Mouse (Mus musculus) small intestine, adult 10 weeks (tissue): ENCODE data around the gene Gm29797. TPM values are rescaled to one million over a fixed set of nuclear protein-coding genes. Genes with fewer than 3 reads are reported as not detected.

ENCODE experiments used
- polyA plus RNA-seq: library from polyadenylated mRNA; stranded (reverse); fragments of 350-450 nt; fragmentation: Illumina TruSeq; extraction: RNeasy Lipid Tissue Mini Kit (QIAGEN cat#74804); gene quantifications from one replicate; pipeline ENCODE4 v1.2.3, GENCODE M21; 2014; ENCODE audit warnings: low replicate concordance

Gene Gm29797
- polyA plus RNA-seq, result not detected

GRCm38 (mm10) chr2:181656734-181657133 is at the start of gene Gm29797:
Gm29797 (plus strand) TSS chr2:181657034.

GRCm38 (mm10) chr2:181671326-181671725 is 14.5 kb downstream of the Gm29797 start, which contains the start of gene Sox18:
Sox18 (minus strand) TSS chr2:181671640.

GRCm38 (mm10) chr2:181679951-181680715 is 23.3 kb downstream of the Gm29797 start, which contains the start of gene Tcea2:
Tcea2 (plus strand) TSS chr2:181680310.

GRCm38 (mm10) chr2:181693339-181694280 is 36.8 kb downstream of the Gm29797 start, which contains the start of gene Rgs19:
Rgs19 (minus strand) TSS chr2:181693977.

GRCm38 (mm10) chr2:181698241-181698640 is 41.4 kb downstream of the Gm29797 start, which contains the start of gene Lkaaear1:
Lkaaear1 (minus strand) TSS chr2:181698442.

Other genes with a start within 250 kb of the Gm29797 start
- gene Zbtb46, start 197.6 kb upstream of the Gm29797 start, polyA plus RNA-seq, result 1.3 TPM
- not detected for gene Abhd16b, start 163.8 kb upstream of the Gm29797 start, polyA plus RNA-seq
- gene Tpd52l2, start 159.9 kb upstream of the Gm29797 start, polyA plus RNA-seq, result 26.2 TPM
- gene Dnajc5, start 136.5 kb upstream of the Gm29797 start, polyA plus RNA-seq, result 32.9 TPM
- gene Uckl1, start 72.1 kb upstream of the Gm29797 start, polyA plus RNA-seq, result 15.6 TPM
- 14.7 TPM for gene Prpf6, start 65.2 kb upstream of the Gm29797 start, polyA plus RNA-seq
- gene Zfp512b, start 64.2 kb upstream of the Gm29797 start, polyA plus RNA-seq, result 0.93 TPM
- gene Samd10, start 57.8 kb upstream of the Gm29797 start, polyA plus RNA-seq, result 4.9 TPM
- gene Sox18, start 14.6 kb downstream of the Gm29797 start, polyA plus RNA-seq, result not detected
- 0.19 TPM for gene Tcea2, start 23.3 kb downstream of the Gm29797 start, polyA plus RNA-seq
- gene Rgs19, start 36.9 kb downstream of the Gm29797 start, polyA plus RNA-seq, result 5.3 TPM
- gene Lkaaear1, start 41.4 kb downstream of the Gm29797 start, polyA plus RNA-seq, result not detected
- gene Oprl1, start 58.0 kb downstream of the Gm29797 start, polyA plus RNA-seq, result not detected
- gene Myt1, start 106.3 kb downstream of the Gm29797 start, polyA plus RNA-seq, result 1.0 TPM
- gene Pcmtd2, start 180.8 kb downstream of the Gm29797 start, polyA plus RNA-seq, result 137 TPM
- gene Polr3k, start 207.3 kb downstream of the Gm29797 start, polyA plus RNA-seq, result 46.4 TPM